Mouse (Mus musculus) T-helper 17 cell (primary cell): Measurements from ENCODE around the gene Sfrp5.

Experiments used
- in situ Hi-C, 2 experiments: fragments of 300-600 bp; cut with MboI, MseI; formaldehyde crosslinking; loops; 1 replicate in 1 of 2; 2 replicates in 1 of 2; pipeline ENCODE4 v1.15.1; 2025; ENCODE audit warnings: high pct_unique_total_duplicates in 2 of 2

The Sfrp5 gene

DNA sequence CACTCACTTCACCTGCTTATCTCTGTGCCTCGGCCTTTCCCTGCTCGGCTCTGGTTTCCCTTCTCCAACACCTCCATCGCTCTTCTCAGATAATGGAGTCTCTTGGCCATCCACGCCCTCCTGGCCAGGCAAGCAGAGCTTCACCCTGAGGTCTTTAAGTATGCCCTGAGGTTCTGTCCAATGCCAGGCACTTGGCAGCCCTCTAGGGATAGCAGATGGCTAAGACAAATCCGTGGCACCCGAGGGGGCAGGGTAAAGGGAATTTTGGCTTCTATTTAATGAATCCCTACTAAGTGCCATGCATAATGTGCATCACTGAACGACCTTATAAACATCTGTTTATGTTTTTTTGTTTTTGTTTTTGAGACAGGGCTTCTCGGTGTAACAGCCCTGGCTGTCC, 415 bp upstream of the Sfrp5 start:
- in situ Hi-C loops = no loop called here

DNA sequence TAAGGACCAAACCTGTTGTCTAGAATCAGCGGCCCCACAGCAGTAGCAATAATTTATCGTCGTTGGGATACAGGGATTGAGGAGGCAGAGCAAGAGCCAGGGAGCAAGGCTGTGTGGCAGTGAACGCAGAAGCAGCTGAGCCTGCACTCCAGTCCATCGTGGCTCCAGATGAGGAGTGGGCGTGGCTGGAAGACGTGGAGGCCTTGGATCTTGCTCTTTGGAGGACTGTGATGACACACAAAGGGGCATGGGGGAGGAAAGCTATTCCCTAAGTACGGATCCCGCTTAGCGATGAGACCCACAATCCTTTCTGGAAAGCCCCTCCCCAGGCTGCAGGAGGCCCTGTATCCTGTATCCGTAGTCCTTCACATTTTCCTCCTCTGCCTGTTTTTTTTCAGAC, 4.0 kb downstream of the Sfrp5 start:
- in situ Hi-C loops = loop anchor here in 1 of 2 experiments (5.0 kb wide), 1 partner anchor 74 kb away; no protein-coding TSS in a partner anchor

DNA sequence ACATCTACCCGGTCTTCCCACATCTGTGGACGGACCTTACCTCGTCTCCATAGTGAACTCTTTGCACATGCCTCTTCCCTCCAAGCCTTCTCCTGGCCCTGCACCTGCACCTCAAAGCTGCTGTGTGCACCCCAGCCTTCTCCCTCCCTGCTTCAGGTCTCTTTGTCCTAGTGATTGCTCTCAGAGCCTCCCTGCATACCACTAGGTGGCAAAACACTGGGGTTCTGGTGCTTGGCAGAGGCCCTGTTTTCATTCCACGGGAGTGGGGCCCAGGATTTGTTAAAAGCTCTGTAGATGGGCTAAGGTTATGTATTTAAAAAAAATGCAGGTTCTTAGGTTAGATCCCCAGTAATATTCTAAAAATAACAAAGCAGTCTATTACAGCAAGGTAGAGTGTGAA, 5.0 kb downstream of the Sfrp5 start:
- in situ Hi-C loops = loop anchor here in 1 of 2 experiments (5.0 kb wide), 1 partner anchor 75 kb away; no protein-coding TSS in a partner anchor

DNA sequence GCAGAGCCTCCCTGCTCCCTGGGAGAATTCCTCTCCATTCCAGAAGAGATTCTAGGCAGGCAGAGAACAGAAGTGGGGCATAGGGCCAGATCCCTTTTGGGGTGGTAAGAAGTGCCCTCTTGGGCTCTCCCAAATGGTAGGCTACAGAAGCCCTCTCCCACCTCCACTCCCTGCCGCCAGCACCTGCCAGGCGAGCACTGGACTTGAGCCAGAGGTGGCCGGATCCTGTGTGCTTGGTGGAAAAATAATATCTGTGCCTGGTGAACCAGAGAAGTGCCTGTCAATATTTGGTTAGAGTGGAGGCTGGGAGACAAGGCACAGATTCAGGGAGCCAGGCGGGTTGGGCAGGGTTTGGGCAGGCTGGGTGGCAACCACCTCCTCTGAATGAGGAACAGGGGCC, 5.7 kb downstream of the Sfrp5 start:
- in situ Hi-C loops = loop anchor here in 1 of 2 experiments (5.0 kb wide), 1 partner anchor 76 kb away; no protein-coding TSS in a partner anchor

DNA sequence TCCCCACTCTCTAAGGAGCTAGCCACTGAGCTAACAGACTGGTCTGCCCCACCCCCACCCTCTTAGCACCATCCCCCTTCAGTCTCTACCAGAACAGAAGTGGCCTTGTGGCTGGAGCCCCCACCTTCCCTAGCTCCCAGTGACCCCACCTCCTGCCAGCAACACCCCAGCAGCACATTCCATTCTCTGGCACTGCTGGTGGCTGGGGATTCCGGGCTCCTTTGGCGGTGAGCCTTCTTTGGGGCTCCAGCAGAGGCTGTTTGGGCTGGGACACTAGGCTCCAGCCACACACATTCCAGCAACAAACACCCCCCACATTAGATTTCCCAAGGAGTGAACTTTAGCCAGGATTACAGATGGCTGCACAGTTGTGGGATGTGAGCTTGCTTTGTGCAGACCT, 8.7 kb downstream of the Sfrp5 start:
- in situ Hi-C loops = loop anchor here in 1 of 2 experiments (5.0 kb wide), 1 partner anchor 79 kb away; no protein-coding TSS in a partner anchor

DNA sequence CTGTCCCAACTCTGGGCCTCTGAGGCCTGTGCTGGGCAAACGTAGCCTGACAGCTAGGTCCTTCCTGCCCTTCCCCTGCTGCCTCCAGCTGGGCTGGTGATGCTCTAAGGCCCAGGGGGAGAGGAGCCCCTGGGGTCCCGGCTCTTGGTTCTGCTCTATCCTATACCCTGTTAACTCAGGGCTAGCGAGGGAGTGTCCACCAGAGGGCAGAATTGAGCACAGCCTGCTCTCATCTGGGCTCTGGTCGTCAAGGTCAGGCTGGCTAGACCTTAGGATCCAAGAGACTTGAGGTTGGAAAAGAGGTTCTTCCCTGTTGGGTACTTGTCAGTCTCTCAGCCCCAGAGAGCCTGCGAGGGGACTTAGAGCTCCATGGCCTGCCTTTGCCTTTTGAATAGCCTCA, 11.6 kb downstream of the Sfrp5 start:
- in situ Hi-C loops = loop anchor here in 1 of 2 experiments (5.0 kb wide), 1 partner anchor 82 kb away; no protein-coding TSS in a partner anchor

DNA sequence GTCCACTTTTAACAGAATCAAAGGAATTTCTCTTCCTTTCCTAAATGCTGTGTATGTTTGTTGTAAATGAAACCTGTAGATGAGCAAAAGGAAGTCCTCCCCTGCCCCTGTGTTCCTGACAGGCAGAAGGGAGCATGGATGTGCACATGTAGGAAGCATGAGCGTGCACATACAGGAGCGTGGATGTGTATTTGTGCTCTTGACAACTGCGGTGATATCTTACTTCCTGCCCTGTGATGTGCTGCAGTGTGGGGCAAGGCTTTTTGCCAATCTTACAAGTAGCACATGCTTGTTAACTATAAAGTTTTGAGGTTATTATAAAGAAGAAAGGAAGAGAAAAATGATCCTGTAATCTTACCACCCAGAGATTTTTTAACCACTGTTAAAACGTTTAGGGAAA, 12.3 kb downstream of the Sfrp5 start:
- in situ Hi-C loops = loop anchor here in 1 of 2 experiments (5.0 kb wide), 1 partner anchor 83 kb away; no protein-coding TSS in a partner anchor

DNA sequence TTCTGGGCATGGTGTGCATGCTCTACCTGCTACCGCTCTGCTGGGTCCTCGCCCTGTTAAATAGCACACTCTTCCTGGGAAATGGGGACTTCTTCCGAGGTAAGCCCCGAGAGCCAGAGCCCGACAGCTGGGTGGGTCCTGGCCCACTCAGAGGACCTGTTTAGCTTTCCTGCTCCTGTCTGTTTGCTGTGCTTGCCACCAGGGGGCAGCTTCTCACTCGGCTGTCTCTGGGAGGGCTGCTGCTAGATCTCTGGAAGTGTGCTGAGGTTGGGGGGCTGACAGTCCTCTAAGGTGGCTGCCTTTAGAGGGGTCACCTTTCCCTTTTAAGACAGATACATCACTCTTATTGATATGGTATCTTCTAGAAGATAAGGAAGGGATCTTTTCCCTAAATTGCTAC, 19.4 kb downstream of the Sfrp5 start:
- in situ Hi-C loops = no loop called here

DNA sequence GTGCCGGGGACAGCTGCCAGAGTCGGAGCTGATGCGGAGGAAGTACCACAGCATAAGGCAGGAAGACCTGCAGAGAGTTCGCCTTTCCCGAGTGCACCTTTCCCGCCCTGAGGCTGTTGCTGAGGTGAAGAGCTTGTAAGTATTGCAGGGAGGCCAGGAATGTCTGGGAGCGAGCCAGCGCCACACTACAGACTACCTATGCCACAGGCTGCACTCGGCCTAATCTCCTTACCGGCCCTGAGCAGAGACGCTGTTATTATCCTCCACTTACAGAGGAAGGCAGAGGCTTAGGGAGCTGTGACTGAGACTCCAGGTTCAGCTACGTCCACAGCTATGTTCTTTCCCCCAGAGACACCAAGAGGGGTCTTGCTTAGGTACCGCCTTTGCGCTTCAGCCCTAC, 22.7 kb downstream of the Sfrp5 start:
- in situ Hi-C loops = loop anchor here in 1 of 2 experiments (10.0 kb wide), 1 partner anchor 595 kb away; the partner anchor contains the start of gene Hps1

DNA sequence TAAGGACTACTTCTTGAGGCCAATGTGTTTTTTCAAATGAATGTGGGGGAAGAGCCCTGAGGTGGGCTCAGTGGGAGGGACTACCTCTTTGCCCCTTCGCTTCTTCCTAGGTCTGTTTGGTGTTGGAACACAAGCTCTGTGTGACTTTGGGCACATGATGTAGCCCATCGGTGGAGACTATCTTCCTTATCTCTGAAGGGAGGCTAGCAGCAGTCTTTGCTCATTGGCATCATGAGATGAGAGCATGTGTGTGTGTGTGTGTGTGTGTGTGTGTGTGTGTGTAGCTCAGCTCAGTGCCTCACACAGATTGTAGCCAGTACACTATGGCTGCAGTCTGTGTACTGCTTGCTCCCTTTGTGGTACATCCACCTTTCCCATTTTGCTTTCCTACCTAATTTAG, 24.6 kb downstream of the Sfrp5 start:
- in situ Hi-C loops = loop anchor here in 1 of 2 experiments (10.0 kb wide), 1 partner anchor 597 kb away; the partner anchor contains the start of gene Hps1

DNA sequence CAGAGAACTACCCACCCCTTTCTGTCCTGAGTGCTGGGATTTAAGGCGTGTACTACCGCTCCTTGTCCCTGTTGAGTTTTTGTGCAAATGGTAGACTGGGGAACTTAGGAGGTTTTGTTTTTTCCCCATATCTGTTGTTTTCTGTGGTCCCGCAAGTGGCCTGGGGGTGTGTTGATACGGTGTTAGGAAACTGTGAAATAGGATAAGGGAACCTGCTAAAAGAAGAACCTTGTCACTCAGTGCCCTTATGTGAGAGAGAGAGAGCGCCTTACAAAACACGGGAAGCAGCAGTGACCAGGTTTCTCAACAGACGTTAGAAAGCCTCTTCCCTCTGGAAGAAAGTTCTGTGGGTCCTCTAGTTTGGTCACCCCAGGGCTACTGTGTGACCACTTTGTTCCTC, 25.2 kb downstream of the Sfrp5 start:
- in situ Hi-C loops = loop anchor here in 1 of 2 experiments (10.0 kb wide), 1 partner anchor 598 kb away; the partner anchor contains the start of gene Hps1

DNA sequence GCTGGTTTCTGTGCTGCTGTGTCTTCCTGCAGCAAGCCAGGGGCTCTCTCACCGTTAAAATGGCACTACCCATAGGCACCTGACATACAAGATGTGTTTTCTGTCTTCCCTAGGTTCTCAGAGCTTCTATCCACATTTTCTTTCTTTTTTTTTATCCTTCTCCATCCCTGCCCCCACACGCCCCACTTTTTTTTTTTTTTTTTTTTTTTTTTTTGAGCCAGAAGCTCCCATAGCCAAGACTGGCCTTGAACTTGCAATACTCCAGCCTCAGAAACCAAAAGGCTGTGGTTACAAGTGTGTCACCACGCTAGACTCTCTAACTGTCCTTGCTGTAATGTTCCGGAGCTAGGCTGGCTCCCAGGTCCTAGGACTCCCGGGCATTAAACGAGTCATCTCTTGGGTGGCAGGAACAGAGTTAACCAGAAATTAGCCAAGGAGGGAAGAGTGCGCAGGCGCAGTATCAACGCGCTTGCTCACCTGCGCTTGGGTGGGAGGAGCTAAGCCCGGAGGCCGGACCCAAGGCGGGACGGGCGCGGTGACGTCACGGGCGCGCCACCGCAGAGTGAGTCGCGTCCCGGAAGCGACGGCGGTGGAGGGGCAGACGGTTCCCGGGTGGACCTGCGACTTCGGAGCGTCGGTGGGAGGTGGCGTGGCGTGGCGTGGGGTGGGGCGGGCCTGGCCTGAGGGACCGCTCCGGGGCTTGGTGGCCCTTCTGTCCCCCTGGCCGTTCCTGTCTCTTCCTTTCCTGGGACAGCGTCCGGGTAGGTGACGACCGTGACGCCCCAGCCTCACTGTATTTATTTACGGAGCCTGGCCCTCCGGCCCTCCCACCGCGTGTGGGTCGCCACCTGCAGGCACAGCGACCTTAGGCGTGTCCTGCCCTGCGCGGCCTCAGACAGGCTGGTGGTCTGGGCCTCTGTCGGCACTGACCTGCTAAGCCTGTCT, 31.8 kb downstream of the Sfrp5 start:
- in situ Hi-C loops = loop anchor here in 1 of 2 experiments (10.0 kb wide), 1 partner anchor 605 kb away; the partner anchor contains the start of gene Hps1

DNA sequence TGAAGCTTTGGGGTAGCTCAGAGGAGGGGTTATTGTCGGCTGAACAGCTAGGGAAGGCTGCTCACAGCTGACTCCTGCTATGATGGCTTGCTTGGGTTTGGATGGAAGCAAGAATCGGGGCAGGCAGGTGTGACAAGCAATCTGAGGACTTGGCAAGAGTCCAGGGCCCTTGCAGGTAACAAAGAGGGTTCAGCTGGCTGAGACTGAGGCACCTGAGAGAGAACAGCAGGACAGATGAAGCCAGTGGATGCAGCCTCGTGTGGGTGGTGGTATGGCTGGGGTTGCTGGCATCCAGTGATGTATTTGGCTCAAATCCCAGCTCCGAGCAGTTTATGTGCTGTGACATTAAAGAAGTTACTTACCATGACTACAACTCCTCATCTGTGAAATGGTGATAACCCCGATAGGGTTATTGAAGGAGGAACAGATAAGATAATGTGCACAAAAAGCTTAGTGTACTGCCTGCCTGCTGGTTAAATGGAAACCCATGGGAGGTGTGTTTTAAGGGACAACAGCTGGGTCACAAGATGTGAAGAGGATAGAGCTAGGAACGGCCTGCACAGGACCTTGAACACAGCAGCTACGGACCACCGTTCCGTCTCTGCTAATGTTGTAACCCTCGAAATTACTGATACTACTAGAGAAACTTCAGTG, 32.6 kb downstream of the Sfrp5 start:
- in situ Hi-C loops = loop anchor here in 1 of 2 experiments (10.0 kb wide), 2 partner anchors 75 to 135 kb away; partner anchors contain the start of genes Ankrd2 and Pi4k2a

DNA sequence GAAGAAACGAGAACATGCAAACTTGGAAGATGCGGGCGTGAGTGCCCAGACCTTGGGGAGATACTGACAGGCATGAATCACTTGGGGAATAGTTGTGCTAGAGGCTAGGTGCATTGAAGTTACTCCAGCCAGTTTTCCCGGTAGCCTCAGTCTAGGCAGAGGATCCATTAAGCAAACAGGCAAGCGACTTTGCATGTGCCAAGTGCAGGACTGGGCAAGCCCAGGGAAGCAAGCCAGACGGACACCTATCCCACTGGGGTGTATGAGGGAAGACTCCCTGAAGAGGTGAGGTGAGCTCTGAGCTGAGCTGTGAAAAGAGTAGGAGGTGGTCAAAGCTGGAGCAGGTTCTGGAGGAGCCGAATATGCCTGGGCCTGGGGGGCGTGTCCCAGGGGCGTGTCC, 34.6 kb downstream of the Sfrp5 start:
- in situ Hi-C loops = loop anchor here in 1 of 2 experiments (10.0 kb wide), 2 partner anchors 73 to 133 kb away; partner anchors contain the start of genes Ankrd2 and Pi4k2a

DNA sequence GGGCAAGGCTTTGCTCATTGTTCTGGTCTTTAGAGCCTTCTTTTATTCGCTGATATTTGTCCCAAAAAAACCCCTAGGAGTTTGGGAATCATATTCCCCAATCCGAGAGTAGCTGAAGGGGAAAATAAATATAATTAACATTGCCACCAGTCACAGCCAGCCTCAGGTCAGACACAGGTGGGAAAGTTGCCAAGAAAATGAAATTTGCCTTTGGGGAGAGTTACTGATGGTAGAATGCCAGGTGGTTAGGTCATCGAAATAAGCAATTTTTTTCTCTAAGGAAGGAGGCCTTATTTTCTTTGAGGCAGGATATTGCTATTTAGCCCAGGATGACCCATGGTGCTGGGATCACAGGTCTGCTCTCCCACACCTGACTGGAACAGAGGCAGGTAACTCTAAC, 35.3 kb downstream of the Sfrp5 start:
- in situ Hi-C loops = loop anchor here in 1 of 2 experiments (10.0 kb wide), 2 partner anchors 72 to 132 kb away; partner anchors contain the start of genes Ankrd2 and Pi4k2a

DNA sequence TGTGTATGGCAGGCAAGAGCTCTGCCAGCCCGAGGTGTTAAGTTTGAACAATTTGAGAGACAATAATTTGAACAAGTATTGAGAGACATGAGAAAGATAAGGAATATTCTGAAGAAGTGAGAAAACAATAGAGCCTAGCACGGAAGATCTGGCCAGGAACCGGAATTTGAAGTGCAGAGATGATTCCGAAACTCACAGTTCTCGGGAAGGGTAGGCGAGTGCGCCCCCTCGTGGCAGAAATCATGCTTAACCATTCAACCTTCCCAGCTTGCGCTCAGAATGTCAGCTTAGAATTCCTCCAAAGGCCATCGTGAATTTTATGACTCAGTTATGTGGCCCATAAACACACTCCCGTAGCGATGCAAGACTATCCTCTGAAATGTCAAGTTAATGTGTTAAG, 35.9 kb downstream of the Sfrp5 start:
- in situ Hi-C loops = loop anchor here in 1 of 2 experiments (10.0 kb wide), 2 partner anchors 71 to 131 kb away; partner anchors contain the start of genes Ankrd2 and Pi4k2a

DNA sequence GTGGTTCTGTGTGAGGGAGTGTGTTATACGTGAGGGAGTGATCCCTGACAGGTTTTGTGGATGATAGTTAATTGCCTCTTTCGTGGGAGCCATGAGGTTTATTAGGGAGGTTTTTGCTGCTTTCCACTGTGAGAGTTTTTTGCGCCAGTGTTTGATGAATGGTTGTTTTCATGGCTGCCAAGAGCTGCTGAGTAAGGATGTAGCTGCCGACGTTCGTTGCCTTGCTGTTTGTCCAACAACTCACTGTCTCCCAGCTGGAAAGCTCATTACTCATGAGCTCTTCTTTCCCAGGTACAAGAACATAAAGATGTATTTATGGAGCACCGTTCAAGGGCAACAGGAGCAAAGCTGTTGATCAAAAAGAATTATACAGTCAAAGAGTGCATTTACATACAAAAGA, 37.9 kb downstream of the Sfrp5 start:
- in situ Hi-C loops = loop anchor here in 1 of 2 experiments (10.0 kb wide), 2 partner anchors 69 to 129 kb away; partner anchors contain the start of genes Ankrd2 and Pi4k2a

DNA sequence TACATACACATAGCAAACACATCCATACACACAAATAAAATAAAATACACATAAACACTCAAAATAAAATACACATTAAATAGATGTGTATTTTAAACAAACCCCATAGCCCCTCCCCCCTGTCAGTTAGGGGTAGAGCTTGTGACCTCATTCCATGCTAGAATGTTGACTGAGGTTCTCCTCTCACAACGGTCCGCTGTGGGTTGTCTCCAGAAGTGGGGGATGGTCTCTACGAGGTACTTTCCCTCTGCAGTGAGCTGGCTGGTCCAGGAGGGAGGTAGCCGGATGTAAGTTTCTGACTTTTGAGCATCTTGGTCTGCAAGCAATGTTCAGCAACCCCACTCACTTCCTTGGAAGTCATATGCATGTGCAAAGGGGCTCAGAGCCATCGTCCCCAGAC, 38.3 kb downstream of the Sfrp5 start, which contains the start of gene Zfyve27:
TSS of gene Zfyve27 (plus strand) at position 188 of the 400 bp plus-strand sequence.
- in situ Hi-C loops = loop anchor here in 1 of 2 experiments (10.0 kb wide), 2 partner anchors 69 to 129 kb away; partner anchors contain the start of genes Ankrd2 and Pi4k2a

DNA sequence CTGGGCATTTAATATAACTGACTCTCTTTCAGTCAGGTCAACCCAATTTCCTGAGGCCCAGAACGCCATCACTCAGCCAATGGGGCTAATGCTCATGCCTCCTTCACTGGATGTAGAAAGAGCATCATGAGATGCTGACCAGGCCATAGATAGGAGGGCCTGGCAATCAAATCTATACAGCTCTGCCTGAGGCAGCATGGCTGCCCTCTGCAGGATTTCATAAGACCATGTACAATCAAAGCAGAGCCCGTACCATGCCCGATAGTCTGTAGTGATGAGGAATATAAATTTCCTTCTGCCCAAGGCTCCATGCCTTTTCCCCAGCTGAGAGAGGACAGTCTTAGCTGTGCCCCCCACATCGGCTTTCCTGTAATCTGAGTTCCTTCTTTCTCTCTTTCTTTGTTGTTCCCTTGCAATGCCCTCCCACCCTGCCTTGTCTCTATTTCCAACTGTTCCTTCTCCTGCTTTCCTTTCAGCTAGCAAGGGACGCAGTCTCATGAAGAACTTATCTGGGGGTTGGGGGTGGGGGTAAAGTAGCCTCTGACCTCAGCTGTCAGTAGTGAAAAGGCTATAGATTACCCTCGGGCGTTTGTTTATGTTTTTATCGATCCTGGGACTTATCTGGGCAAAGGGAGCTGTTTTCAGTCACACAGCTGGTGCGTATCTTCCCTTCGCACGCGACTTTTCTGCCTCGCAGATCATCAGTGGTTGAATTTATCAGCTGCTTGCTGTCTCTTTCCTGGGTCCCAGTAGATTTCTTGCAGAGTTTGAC, 43.6 kb downstream of the Sfrp5 start:
- in situ Hi-C loops = no loop called here
